Mouse (Mus musculus) heart, embryonic 16.5 days (tissue): ENCODE results near the gene Oasl2. TPM values are rescaled to one million over a fixed set of nuclear protein-coding genes. Genes with fewer than 3 reads are reported as not detected.
"Not testable (repeated sequence)": the region's sequence is repeated elsewhere in the genome, so short reads cannot be mapped to it uniquely, and the experiment has no call there.

Experiments used
- ATAC-seq: fragments of 200-750 bp; cut with Nextera tagmentation; replicated peaks from 2 replicates; pipeline ENCODE4 v1.8.0; 2017; ENCODE audit warnings: moderate number of reproducible peaks; ENCODE audit not compliant: insufficient read depth, low FRiP score; ENCODE audit errors: extremely low read depth
- H3K27ac ChIP-seq: fragments of 300-500 bp; sonication (generic); 2 replicates; pipeline ENCODE4 v1.5.1; 2014; ENCODE audit warnings: mild to moderate bottlenecking, low read length, control low read depth, moderate library complexity
- H3K27me3 ChIP-seq: fragments of 300-500 bp; sonication (generic); 2 replicates; pipeline ENCODE4 v1.6.1; 2014; ENCODE audit warnings: low read length, mixed read lengths; ENCODE audit not compliant: control insufficient read depth, insufficient read depth
- H3K36me3 ChIP-seq: fragments of 300-500 bp; sonication (generic); 2 replicates; pipeline ENCODE4 v1.6.1; 2014; ENCODE audit not compliant: control insufficient read depth, insufficient read depth
- H3K4me1 ChIP-seq: fragments of 300-500 bp; sonication (generic); 2 replicates; pipeline ENCODE4 v1.6.1; 2014; ENCODE audit warnings: low read length, mixed read lengths; ENCODE audit not compliant: control insufficient read depth, insufficient read depth
- H3K4me2 ChIP-seq: fragments of 300-500 bp; sonication (generic); 2 replicates; pipeline ENCODE4 v1.6.1; 2014; ENCODE audit warnings: low read depth, mild to moderate bottlenecking, control low read depth, low read length
- H3K4me3 ChIP-seq: fragments of 300-500 bp; sonication (generic); 2 replicates; pipeline ENCODE4 v1.5.1; 2014; ENCODE audit warnings: mild to moderate bottlenecking, control low read depth, low read length
- H3K9ac ChIP-seq: fragments of 300-500 bp; sonication (generic); 2 replicates; pipeline ENCODE4 v1.6.1; 2014; ENCODE audit warnings: low read length, control low read depth
- H3K9me3 ChIP-seq: fragments of 300-500 bp; sonication (generic); replicated peaks from 2 replicates; pipeline ENCODE4 v1.6.1; 2016; ENCODE audit warnings: low read length; ENCODE audit not compliant: control insufficient read depth
- WGBS: fragments of 180-500 bp; shearing (Covaris S2); extraction: QIAGEN DNeasy Blood & Tissue Kit; methylation state at CpG from one replicate; pipeline ENCODE4 v1.1.7; 2014; 5-methylcytosine and 5-hydroxymethylcytosine counted together
- polyA plus RNA-seq: library from polyadenylated mRNA; unstranded; fragments of >200 nt; fragmentation: Nextera tagmentation; extraction: Ambion mirVana; gene quantifications from 2 replicates; pipeline ENCODE4 v1.2.1, GENCODE M21; 2015

Oasl2 gene
- polyA plus RNA-seq, 1 experiment from 2014 or later = 26.9 TPM

GRCm38 (mm10) chr5:114922366-114922731, 25.6 kb downstream of the Oasl2 start:
- ATAC-seq = no peak
- H3K4me1 ChIP-seq = 0 out of 2 replicates have a peak, but pooled peaks cover 2% of the 10 kb centered on the region
- H3K9me3 ChIP-seq = no peaks in the 10 kb centered on the region
- no peak overlapping the region for H3K9ac ChIP-seq
- H3K4me3 ChIP-seq = no peak overlapping the region
- 58% methylated on average over 10 of the region's 10 CpGs for WGBS
- H3K27ac ChIP-seq = no peak overlapping the region
- no peak overlapping the region for H3K4me2 ChIP-seq
- H3K36me3 ChIP-seq = no peaks in the 10 kb centered on the region
- H3K27me3 ChIP-seq = no peaks in the 10 kb centered on the region

DNA sequence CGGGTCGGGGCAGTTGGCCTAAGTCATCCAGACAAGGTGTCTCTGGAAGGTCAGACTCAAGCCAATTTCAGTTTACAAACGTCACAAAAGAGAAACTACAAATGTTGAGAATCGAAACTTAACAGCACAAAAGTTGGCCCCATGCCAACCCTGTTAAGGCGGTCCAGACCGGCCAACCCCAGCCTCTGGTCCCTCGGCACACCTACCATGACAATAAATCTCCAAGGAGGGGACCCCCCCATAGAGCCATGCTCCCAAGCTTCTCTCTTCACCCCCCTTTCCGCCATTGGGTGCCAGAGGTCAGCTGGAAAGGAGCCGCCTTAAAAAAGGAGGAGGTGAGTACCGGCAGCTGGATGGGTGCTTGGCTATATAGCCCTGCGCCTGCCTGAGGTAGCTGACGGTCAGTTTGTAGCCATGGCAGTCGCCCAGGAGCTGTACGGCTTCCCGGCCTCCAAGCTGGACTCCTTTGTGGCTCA, 26.3 kb downstream of the Oasl2 start, which contains the start of gene Oasl1:
Oasl1 (plus strand) TSS at position 243 of the 476 bp plus-strand sequence.
- WGBS = 31% methylated on average over 15 of the region's 15 CpGs
- H3K9ac ChIP-seq = peak within 1 kb of the TSS; percentile 46
- no peak for ATAC-seq
- H3K4me1 ChIP-seq = 0 out of 2 replicates have a peak, but pooled peaks cover 2% of the 10 kb centered on the region
- peak within 1 kb of the TSS; percentile 63 for H3K4me2 ChIP-seq
- H3K27me3 ChIP-seq = no peaks in the 10 kb centered on the region
- no peak within 1 kb of the TSS for H3K27ac ChIP-seq
- H3K4me3 ChIP-seq = peak within 1 kb of the TSS; percentile 48
- no peaks in the 10 kb centered on the region for H3K9me3 ChIP-seq
- H3K36me3 ChIP-seq = no peaks in the 10 kb centered on the region

- Histone ChIP-seq H3K4me2 (no peak overlapping the region), H3K9ac (no peak overlapping the region), H3K36me3 (no peaks in the 10 kb centered on the region), H3K9me3 (no peaks in the 10 kb centered on the region), H3K4me1 (0 out of 2 replicates have a peak, but pooled peaks cover 2% of the 10 kb centered on the region), H3K27me3 (no peaks in the 10 kb centered on the region), H3K27ac (no peak overlapping the region), H3K4me3 (no peak overlapping the region)
- 65% methylated on average over 1 of the region's 1 CpGs for WGBS
- no peak for ATAC-seq
Measured at GRCm38 (mm10) chr5:114926153-114926684, 29.5 kb downstream of the Oasl2 start.

DNA sequence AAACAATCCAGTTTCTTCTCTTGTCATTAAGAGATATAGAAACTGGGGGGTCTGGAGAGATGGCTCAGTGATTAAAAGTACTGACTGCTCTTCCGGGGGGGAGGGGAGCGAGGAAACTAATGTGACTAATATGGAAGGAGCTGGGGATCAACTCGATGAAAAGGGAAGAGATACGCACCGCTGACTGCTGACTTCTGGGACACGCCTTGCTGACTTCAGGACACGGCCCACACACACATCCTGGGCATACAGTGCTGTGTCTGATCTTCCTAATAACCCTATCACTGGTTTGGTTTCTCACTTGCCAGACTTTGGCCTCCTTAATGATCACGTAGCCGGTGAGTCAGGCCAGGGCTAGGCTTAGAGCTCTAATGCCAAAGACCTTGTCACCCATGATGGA, 30.0 kb downstream of the Oasl2 start:
- H3K4me2 ChIP-seq = no peak overlapping the region
- 80% methylated on average over 9 of the region's 9 CpGs for WGBS
- no peak for ATAC-seq
- no peaks in the 10 kb centered on the region for H3K9me3 ChIP-seq
- H3K9ac ChIP-seq = no peak overlapping the region
- no peak overlapping the region for H3K4me3 ChIP-seq
- 0 out of 2 replicates have a peak, but pooled peaks cover 2% of the 10 kb centered on the region for H3K4me1 ChIP-seq
- H3K27ac ChIP-seq = no peak overlapping the region
- no peaks in the 10 kb centered on the region for H3K27me3 ChIP-seq
- no peaks in the 10 kb centered on the region for H3K36me3 ChIP-seq

DNA sequence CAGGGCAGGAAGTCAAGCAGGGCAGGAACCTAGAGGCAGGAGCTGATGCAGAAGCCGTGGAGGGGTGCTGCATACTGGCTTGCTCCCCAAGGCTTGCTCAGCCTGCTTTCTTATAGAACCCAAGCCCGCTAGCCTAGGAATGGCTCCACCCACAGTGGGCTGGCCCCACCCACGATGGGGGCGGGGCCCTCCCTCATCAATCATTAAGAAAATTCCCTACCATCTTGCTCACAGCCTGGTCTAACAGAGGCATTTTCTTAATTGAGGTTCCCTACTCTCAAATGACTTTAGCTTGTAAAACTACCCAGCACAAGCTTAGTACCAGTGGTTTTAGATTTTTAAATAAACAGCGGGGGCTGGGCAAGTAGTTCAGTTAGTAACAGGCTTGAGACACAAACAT, 34.9 kb downstream of the Oasl2 start:
- Histone ChIP-seq H3K27me3 (no peaks in the 10 kb centered on the region), H3K36me3 (no peaks in the 10 kb centered on the region), H3K4me1 (no peaks in the 10 kb centered on the region), H3K4me2 (no peak overlapping the region), H3K27ac (no peak overlapping the region), H3K4me3 (no peak overlapping the region), H3K9ac (no peak overlapping the region), H3K9me3 (no peaks in the 10 kb centered on the region)
- WGBS = 47% methylated on average over 5 of the region's 5 CpGs
- ATAC-seq = no peak

- H3K4me3 ChIP-seq = no peak overlapping the region
Measured at GRCm38 (mm10) chr5:114933206-114933605, 36.5 kb downstream of the Oasl2 start.

GRCm38 (mm10) chr5:114935838-114936237, 39.1 kb downstream of the Oasl2 start:
- 44% methylated on average over 3 of the region's 3 CpGs for WGBS
- H3K27ac ChIP-seq = no peak overlapping the region
- H3K27me3 ChIP-seq = no peaks in the 10 kb centered on the region
- no peak overlapping the region for H3K4me2 ChIP-seq
- H3K9ac ChIP-seq = no peak overlapping the region
- no peaks in the 10 kb centered on the region for H3K36me3 ChIP-seq
- no peak overlapping the region for H3K4me3 ChIP-seq
- no peak for ATAC-seq
- H3K4me1 ChIP-seq = no peaks in the 10 kb centered on the region
- H3K9me3 ChIP-seq = 0 out of 2 replicates have a peak, but pooled peaks cover 2% of the 10 kb centered on the region

More at GRCm38 (mm10) chr5:114933206-114933605, 36.5 kb downstream of the Oasl2 start:
- Histone ChIP-seq H3K9me3 (no peaks in the 10 kb centered on the region), H3K9ac (no peak overlapping the region), H3K4me1 (no peaks in the 10 kb centered on the region), H3K27me3 (no peaks in the 10 kb centered on the region), H3K4me2 (no peak overlapping the region), H3K27ac (no peak overlapping the region), H3K36me3 (no peaks in the 10 kb centered on the region)
- ATAC-seq = no peak
- 72% methylated on average over 8 of the region's 8 CpGs for WGBS

DNA sequence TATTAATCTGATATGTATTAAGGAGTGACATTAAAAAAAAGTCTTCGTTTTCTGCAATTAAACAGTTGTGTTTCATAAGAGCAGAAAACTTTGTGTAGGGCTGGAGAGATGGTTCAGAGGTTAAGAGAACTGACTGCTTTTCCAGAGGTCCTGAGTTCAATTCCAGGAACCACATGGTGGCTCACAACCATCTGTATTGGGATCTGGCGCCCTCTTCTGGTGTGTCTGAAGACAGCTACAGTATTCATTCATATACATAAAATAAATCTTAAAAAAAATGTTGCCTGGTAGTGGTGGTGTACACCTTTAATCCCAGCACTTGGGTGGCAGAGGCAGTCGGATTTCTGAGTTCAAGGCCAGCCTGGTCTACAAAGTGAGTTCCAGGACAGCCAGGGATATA, 44.4 kb downstream of the Oasl2 start:
- H3K4me1 ChIP-seq, H3K36me3 ChIP-seq, H3K9me3 ChIP-seq, H3K4me2 ChIP-seq, H3K9ac ChIP-seq, ATAC-seq, H3K27me3 ChIP-seq, H3K27ac ChIP-seq, H3K4me3 ChIP-seq: not testable (repeated sequence)
- whole genome bisulfite sequencing = 48% methylated on average over 3 of the region's 3 CpGs

DNA sequence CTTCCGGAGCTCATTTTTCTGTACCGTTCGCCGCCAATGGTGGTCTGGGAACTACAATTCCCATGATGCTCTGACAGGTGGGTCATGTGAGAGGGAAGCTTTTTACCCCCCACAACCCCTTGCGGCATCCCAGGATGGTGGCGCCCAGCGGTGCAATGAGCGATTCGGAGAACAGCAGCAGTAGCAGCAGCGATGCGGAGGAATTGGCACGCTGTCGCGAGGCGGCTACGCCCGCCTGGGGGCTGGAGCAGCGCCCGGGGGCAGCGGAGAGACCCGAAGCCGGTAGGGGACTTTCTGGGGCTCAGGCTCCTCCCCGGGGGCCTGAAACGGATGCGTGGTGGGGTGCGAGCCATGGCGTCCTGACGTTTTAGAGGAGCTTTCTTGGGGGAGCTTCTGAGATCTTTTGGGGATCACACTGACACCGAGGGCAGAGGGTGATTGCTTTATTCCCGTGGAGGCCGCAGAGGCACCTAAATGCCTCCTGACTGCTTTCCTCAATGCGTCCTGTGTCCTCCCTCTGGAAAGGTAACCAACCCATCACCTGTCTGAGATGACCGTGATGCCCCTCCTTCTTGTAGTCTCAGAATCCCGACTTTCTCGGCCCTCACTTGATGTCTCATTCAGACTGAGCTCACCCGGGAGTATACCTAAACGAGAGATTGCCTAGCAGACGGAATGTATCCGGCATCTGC, 45.5 kb downstream of the Oasl2 start, which contains the start of gene 2210016L21Rik:
2210016L21Rik (plus strand) TSS at position 85 of the 692 bp plus-strand sequence.
- Histone ChIP-seq H3K36me3 (peaks cover 14% of the 10 kb centered on the region), H3K9me3 (0 out of 2 replicates have a peak, but pooled peaks cover 2% of the 10 kb centered on the region), H3K4me3 (peak within 1 kb of the TSS; percentile 98), H3K9ac (peak within 1 kb of the TSS; percentile 99), H3K27me3 (no peaks in the 10 kb centered on the region), H3K4me1 (peaks cover 7% of the 10 kb centered on the region), H3K27ac (peak within 1 kb of the TSS; percentile 86), H3K4me2 (peak within 1 kb of the TSS; percentile 89)
- 1% methylated on average over 39 of the region's 39 CpGs for WGBS
- ATAC-seq = peak; percentile 94
